Mouse (Mus musculus): ENCODE data around the gene Olfr600. TPM values are rescaled to one million over a fixed set of nuclear protein-coding genes. Genes with fewer than 3 reads are reported as not detected.
"Not testable (repeated sequence)": the region's sequence is repeated elsewhere in the genome, so short reads cannot be mapped to it uniquely, and the experiment has no call there.

Olfr600 gene
- total and polyA plus RNA-seq, 3 experiments = not detected

DNA sequence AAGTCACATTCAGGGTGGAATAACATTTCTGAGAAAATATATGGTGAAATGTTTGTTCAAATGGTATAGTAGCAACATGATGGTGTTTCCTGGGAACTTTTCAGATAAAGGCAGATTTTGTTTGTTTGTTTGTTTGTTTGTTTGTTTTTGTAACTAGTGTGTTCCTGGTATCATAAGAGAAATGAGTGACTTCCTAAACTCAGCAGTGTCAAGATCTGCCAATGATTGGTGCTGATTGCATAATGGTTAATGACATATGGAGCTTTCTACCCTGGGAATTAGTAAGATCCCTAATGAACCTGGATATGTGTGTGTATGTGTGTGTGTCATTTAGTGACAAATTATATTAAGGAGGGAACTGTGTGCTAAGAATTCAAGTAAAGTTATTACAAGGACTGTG, 26.2 kb downstream of the Olfr600 start, which contains the start of gene Olfr598:
TSS of gene Olfr598 (plus strand) at position 301 of the 400 bp plus-strand sequence.
- intact Hi-C loops (cut with DNase I) = no loop called here
- H3K36me3 ChIP-seq (ENCODE audit: control insufficient read depth, insufficient read depth, low read length) = no peaks in the 10 kb centered on the region
- no peak within 1 kb of the TSS for H3K9ac ChIP-seq (ENCODE audit: low read depth, low read length)
- H3K27ac ChIP-seq = no peak within 1 kb of the TSS
- H3K79me2 ChIP-seq (replicated peaks; ENCODE audit: control insufficient read depth, insufficient read depth, low read length) = no peaks in the 10 kb centered on the region
- H3K4me3 ChIP-seq = no peak within 1 kb of the TSS
- no peaks in the 10 kb centered on the region for H3K4me1 ChIP-seq (ENCODE audit: control insufficient read depth, insufficient read depth, low read length)
- TF ChIP-seq EP300 (IDR thresholded peaks at IDR 0.05; ENCODE audit: insufficient read depth, low read depth, low read length) (no peak), POLR2A (IDR thresholded peaks at IDR 0.05; ENCODE audit: insufficient read depth, low read depth, low read length) (no peak), CTCF (IDR thresholded peaks at IDR 0.05) (no peak)
- no peak for DNase-seq
- no peaks in the 10 kb centered on the region for H3K27me3 ChIP-seq (ENCODE audit: control insufficient read depth, insufficient read depth, low read length)

DNA sequence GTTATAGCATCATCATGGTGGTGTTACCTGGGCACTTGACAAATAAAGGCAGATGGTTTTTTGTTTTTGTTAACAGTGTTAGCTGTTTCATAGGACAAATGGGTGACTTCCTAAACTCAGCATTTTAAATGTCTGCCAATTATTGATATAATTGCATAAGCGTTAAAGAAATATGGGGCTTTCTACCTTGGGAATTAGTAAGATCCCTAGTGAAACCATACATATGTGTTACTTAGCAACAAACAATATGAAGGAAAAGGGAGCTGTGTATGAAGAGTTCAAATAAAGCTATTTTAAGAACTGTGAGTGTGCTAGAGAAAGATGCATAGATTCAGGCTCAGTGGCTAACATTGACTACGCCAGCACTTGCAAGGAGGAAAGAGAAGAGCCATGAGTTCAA, 33.5 kb downstream of the Olfr600 start, which contains the start of gene Olfr597:
TSS of gene Olfr597 (plus strand) at position 301 of the 400 bp plus-strand sequence.
- H3K36me3 ChIP-seq (ENCODE audit: control insufficient read depth, insufficient read depth, low read length); H3K4me3 ChIP-seq; H3K27ac ChIP-seq; H3K4me1 ChIP-seq (ENCODE audit: control insufficient read depth, insufficient read depth, low read length); intact Hi-C loops (cut with DNase I); H3K9ac ChIP-seq (ENCODE audit: low read depth, low read length); H3K79me2 ChIP-seq (replicated peaks; ENCODE audit: control insufficient read depth, insufficient read depth, low read length); H3K27me3 ChIP-seq (ENCODE audit: control insufficient read depth, insufficient read depth, low read length); DNase-seq: not testable (repeated sequence)
- 86% methylated on average over 2 of the region's 2 CpGs for WGBS

DNA sequence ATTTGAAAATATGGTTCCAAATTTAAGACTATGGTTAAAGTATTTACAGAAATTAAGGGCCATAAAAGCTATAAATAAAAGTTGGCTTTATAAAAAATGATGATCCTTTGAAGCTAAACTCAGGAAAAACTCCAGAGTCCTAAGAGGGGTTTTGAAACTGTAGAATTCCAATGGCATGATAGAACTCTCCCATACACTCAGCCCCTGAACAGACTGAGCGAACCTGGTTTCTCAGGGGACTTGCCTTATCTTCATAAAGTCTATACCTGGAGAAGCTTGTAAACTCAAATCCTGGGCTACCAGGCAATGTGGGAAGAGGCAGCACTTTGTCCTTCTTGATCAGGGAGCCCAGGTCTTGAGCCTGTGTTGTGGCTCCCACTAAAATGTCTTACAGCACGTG, 44.1 kb downstream of the Olfr600 start, which contains the start of gene Olfr596:
TSS of gene Olfr596 (plus strand) at position 301 of the 400 bp plus-strand sequence.
- H3K79me2 ChIP-seq (replicated peaks; ENCODE audit: control insufficient read depth, insufficient read depth, low read length); H3K4me3 ChIP-seq; H3K27me3 ChIP-seq (ENCODE audit: control insufficient read depth, insufficient read depth, low read length); H3K9ac ChIP-seq (ENCODE audit: low read depth, low read length); H3K36me3 ChIP-seq (ENCODE audit: control insufficient read depth, insufficient read depth, low read length); DNase-seq; intact Hi-C loops (cut with DNase I); H3K4me1 ChIP-seq (ENCODE audit: control insufficient read depth, insufficient read depth, low read length); H3K27ac ChIP-seq: not testable (repeated sequence)
- WGBS = 70% methylated on average over 2 of the region's 2 CpGs

Other genes with a start within 250 kb of the Olfr600 start
- gene Olfr586, start 224.0 kb downstream of the Olfr600 start, total RNA-seq (2021) = not detected
- gene Olfr586, start 224.0 kb downstream of the Olfr600 start, polyA plus RNA-seq (2012; rRNA removed) = not detected in 2 replicates
- not detected for gene Olfr588-ps1, start 208.8 kb downstream of the Olfr600 start, total RNA-seq (2021)
- not detected in 2 replicates for gene Olfr588-ps1, start 208.8 kb downstream of the Olfr600 start, polyA plus RNA-seq (2012; rRNA removed)
- not detected for gene Olfr589, start 193.3 kb downstream of the Olfr600 start, total RNA-seq (2021)
- not detected in 2 replicates for gene Olfr589, start 193.3 kb downstream of the Olfr600 start, polyA plus RNA-seq (2012; rRNA removed)
- not detected for gene Olfr591, start 171.3 kb downstream of the Olfr600 start, total RNA-seq (2021)
- not detected in 2 replicates for gene Olfr591, start 171.3 kb downstream of the Olfr600 start, polyA plus RNA-seq (2012; rRNA removed)
- gene Olfr592, start 164.9 kb downstream of the Olfr600 start, total RNA-seq (2021) = not detected
- gene Olfr592, start 164.9 kb downstream of the Olfr600 start, polyA plus RNA-seq (2012; rRNA removed) = not detected in 2 replicates
- not detected for gene Olfr593, start 137.8 kb downstream of the Olfr600 start, total RNA-seq (2021)
- gene Olfr593, start 137.8 kb downstream of the Olfr600 start, polyA plus RNA-seq (2012; rRNA removed) = not detected in 2 replicates
- not detected for gene Olfr594, start 132.7 kb downstream of the Olfr600 start, total RNA-seq (2021)
- not detected in 2 replicates for gene Olfr594, start 132.7 kb downstream of the Olfr600 start, polyA plus RNA-seq (2012; rRNA removed)
- gene Usp17ld, start 97.2 kb downstream of the Olfr600 start, total RNA-seq (2021) = not detected
- gene Usp17ld, start 97.2 kb downstream of the Olfr600 start, polyA plus RNA-seq (2012; rRNA removed) = not detected in 2 replicates
- not detected for gene Olfr596, start 44.0 kb downstream of the Olfr600 start, total RNA-seq (2021)
- not detected in 2 replicates for gene Olfr596, start 44.0 kb downstream of the Olfr600 start, polyA plus RNA-seq (2012; rRNA removed)
- not detected for gene Olfr597, start 33.4 kb downstream of the Olfr600 start, total RNA-seq (2021)
- not detected in 2 replicates for gene Olfr597, start 33.4 kb downstream of the Olfr600 start, polyA plus RNA-seq (2012; rRNA removed)
- gene Olfr598, start 26.1 kb downstream of the Olfr600 start, total RNA-seq (2021) = not detected
- not detected in 2 replicates for gene Olfr598, start 26.1 kb downstream of the Olfr600 start, polyA plus RNA-seq (2012; rRNA removed)
- not detected for gene Olfr599, start 13.8 kb downstream of the Olfr600 start, total RNA-seq (2021)
- not detected in 2 replicates for gene Olfr599, start 13.8 kb downstream of the Olfr600 start, polyA plus RNA-seq (2012; rRNA removed)
- gene Olfr601, start 13.0 kb upstream of the Olfr600 start, total RNA-seq (2021) = not detected
- not detected in 2 replicates for gene Olfr601, start 13.0 kb upstream of the Olfr600 start, polyA plus RNA-seq (2012; rRNA removed)
- not detected for gene Olfr603, start 36.5 kb upstream of the Olfr600 start, total RNA-seq (2021)
- gene Olfr603, start 36.5 kb upstream of the Olfr600 start, polyA plus RNA-seq (2012; rRNA removed) = not detected in 2 replicates
- not detected for gene Usp17lc, start 65.4 kb upstream of the Olfr600 start, total RNA-seq (2021)
- gene Usp17lc, start 65.4 kb upstream of the Olfr600 start, polyA plus RNA-seq (2012; rRNA removed) = not detected in 2 replicates
- not detected for gene Olfr605, start 95.8 kb upstream of the Olfr600 start, total RNA-seq (2021)
- gene Olfr605, start 95.8 kb upstream of the Olfr600 start, polyA plus RNA-seq (2012; rRNA removed) = not detected in 2 replicates
- gene Olfr606, start 99.4 kb upstream of the Olfr600 start, total RNA-seq (2021) = not detected
- gene Olfr606, start 99.4 kb upstream of the Olfr600 start, polyA plus RNA-seq (2012; rRNA removed) = not detected in 2 replicates
- not detected for gene Olfr607, start 114.5 kb upstream of the Olfr600 start, total RNA-seq (2021)
- not detected in 2 replicates for gene Olfr607, start 114.5 kb upstream of the Olfr600 start, polyA plus RNA-seq (2012; rRNA removed)
- not detected for gene Olfr608, start 120.2 kb upstream of the Olfr600 start, total RNA-seq (2021)
- gene Olfr608, start 120.2 kb upstream of the Olfr600 start, polyA plus RNA-seq (2012; rRNA removed) = not detected in 2 replicates
- gene Olfr609, start 148.4 kb upstream of the Olfr600 start, total RNA-seq (2021) = not detected
- not detected in 2 replicates for gene Olfr609, start 148.4 kb upstream of the Olfr600 start, polyA plus RNA-seq (2012; rRNA removed)
- not detected for gene Olfr610, start 162.5 kb upstream of the Olfr600 start, total RNA-seq (2021)
- gene Olfr610, start 162.5 kb upstream of the Olfr600 start, polyA plus RNA-seq (2012; rRNA removed) = not detected in 2 replicates
- gene Olfr611, start 171.2 kb upstream of the Olfr600 start, total RNA-seq (2021) = not detected
- gene Olfr611, start 171.2 kb upstream of the Olfr600 start, polyA plus RNA-seq (2012; rRNA removed) = not detected in 2 replicates
- gene Olfr612, start 193.0 kb upstream of the Olfr600 start, total RNA-seq (2021) = not detected
- gene Olfr612, start 193.0 kb upstream of the Olfr600 start, polyA plus RNA-seq (2012; rRNA removed) = not detected in 2 replicates
- not detected for gene Olfr613, start 198.4 kb upstream of the Olfr600 start, total RNA-seq (2021)
- not detected in 2 replicates for gene Olfr613, start 198.4 kb upstream of the Olfr600 start, polyA plus RNA-seq (2012; rRNA removed)
- not detected for gene Olfr615, start 206.4 kb upstream of the Olfr600 start, total RNA-seq (2021)
- not detected in 2 replicates for gene Olfr615, start 206.4 kb upstream of the Olfr600 start, polyA plus RNA-seq (2012; rRNA removed)
- not detected for gene Olfr616, start 219.5 kb upstream of the Olfr600 start, total RNA-seq (2021)
- gene Olfr616, start 219.5 kb upstream of the Olfr600 start, polyA plus RNA-seq (2012; rRNA removed) = not detected in 2 replicates
- gene Olfr617, start 223.4 kb upstream of the Olfr600 start, total RNA-seq (2021) = not detected
- gene Olfr617, start 223.4 kb upstream of the Olfr600 start, polyA plus RNA-seq (2012; rRNA removed) = not detected in 2 replicates
- not detected for gene Olfr618, start 240.4 kb upstream of the Olfr600 start, total RNA-seq (2021)
- gene Olfr618, start 240.4 kb upstream of the Olfr600 start, polyA plus RNA-seq (2012; rRNA removed) = not detected in 2 replicates

Data from heart, adult 2 months (tissue).